Mouse (Mus musculus): ENCODE data around the gene Abhd6. TPM values are rescaled to one million over a fixed set of nuclear protein-coding genes. Genes with fewer than 3 reads are reported as not detected.

Gene Abhd6
- polyA plus RNA-seq, 1 experiment from 2014 or later, result 12.5 TPM

DNA sequence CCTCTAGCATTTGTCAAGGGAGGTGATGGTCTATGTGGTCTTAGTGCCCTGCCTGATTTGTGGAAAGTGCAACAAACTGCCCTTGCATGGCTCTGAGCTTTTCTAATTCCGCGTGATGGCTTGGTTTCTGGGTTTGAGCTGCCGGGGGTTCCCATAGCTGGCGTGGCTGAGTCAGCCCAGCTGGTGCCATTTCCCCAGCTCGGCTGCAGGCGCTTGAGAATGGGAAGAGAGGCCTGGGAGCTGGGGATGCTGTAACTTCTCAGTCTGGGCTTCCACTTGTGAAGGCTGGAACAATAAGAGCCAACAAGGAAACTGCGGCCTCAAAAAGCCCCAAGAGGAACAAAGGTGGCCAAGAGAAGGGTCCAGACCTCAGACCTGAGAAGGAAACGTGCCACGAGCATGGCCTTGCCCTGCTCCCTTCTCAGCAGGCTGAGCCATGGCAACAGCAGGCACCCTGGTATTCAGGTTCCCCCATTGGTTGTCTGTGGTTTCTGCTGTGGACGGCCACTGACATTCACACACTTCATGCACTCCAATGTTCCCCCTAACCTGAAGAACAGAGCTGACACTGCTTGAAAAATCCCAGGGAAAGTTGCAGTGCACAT is 30.7 kb upstream of the Abhd6 start:
- WGBS, result 40% methylated on average over 10 of the region's 10 CpGs
- ATAC-seq (ENCODE audit: low read depth), result peak; percentile 83; the same call in 1 of the 2 replicates
- Histone ChIP-seq H3K27ac (ENCODE audit: low read length) (no peak overlapping the region), H3K4me3 (ENCODE audit: low read length) (no peak overlapping the region), H3K4me2 (ENCODE audit: low read depth, low read length) (no peak overlapping the region), H3K9me3 (ENCODE audit: control insufficient read depth, low read length) (no peaks in the 10 kb centered on the region), H3K4me1 (replicated peaks; ENCODE audit: control insufficient read depth, insufficient read depth, low read length) (peaks cover 4% of the 10 kb centered on the region; the same call in 1 of the 2 replicates), H3K9ac (ENCODE audit: low read length) (no peak overlapping the region), H3K27me3 (ENCODE audit: control insufficient read depth, insufficient read depth, low read depth, low read length) (no peaks in the 10 kb centered on the region), H3K36me3 (ENCODE audit: control insufficient read depth, insufficient read depth, low read length) (no peaks in the 10 kb centered on the region)

DNA sequence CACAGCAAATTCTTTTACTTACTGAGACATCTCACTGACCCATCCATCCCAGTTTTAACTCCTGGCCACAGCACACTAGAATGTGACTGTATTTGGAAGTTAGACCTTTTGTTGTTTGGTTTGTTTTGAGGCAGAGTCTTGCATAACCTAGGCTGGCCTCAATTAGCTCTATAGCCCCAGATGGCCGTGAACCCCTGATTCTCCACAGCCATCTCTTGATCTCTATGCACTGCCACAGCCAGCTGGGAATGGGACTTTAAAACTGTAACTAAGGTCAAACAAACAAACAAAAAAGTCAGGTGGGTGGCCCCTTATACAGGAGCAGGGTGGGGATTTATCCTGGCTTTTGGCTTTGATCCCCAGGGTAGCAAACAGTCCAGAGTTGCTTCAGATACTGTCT is 28.1 kb upstream of the Abhd6 start:
- H3K36me3 ChIP-seq (ENCODE audit: control insufficient read depth, insufficient read depth, low read length), result no peaks in the 10 kb centered on the region
- H3K9ac ChIP-seq (ENCODE audit: low read length), result no peak overlapping the region
- WGBS, result 88% methylated on average over 1 of the region's 1 CpGs
- peaks cover 4% of the 10 kb centered on the region; the same call in 1 of the 2 replicates for H3K4me1 ChIP-seq (replicated peaks; ENCODE audit: control insufficient read depth, insufficient read depth, low read length)
- no peaks in the 10 kb centered on the region for H3K27me3 ChIP-seq (ENCODE audit: control insufficient read depth, insufficient read depth, low read depth, low read length)
- H3K9me3 ChIP-seq (ENCODE audit: control insufficient read depth, low read length), result no peaks in the 10 kb centered on the region
- no peak overlapping the region for H3K4me3 ChIP-seq (ENCODE audit: low read length)
- no peak for ATAC-seq (ENCODE audit: low read depth)
- no peak overlapping the region for H3K4me2 ChIP-seq (ENCODE audit: low read depth, low read length)
- no peak overlapping the region for H3K27ac ChIP-seq (ENCODE audit: low read length)

DNA sequence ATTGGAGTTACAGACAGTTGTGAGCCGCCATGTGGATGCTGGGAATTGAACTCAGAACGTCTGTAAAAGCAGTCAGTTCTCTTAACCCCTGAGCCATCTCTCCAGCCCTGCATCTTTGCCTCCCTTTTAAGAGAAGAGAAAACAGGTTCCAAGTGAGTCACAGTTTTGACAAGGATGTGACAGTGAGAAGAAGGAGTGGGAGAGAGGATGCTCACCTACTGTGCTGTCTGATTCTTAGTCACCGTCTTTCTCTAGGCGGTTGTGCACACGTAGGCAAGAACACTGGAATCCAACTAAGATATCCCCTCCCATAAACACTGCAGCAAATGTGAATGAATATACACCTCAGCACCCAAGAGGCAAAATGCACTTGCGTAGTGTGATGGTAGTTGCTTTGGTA is 27.5 kb upstream of the Abhd6 start:
- H3K27me3 ChIP-seq (ENCODE audit: control insufficient read depth, insufficient read depth, low read depth, low read length), result no peaks in the 10 kb centered on the region
- 72% methylated on average over 6 of the region's 6 CpGs for WGBS
- no peak for ATAC-seq (ENCODE audit: low read depth)
- H3K4me1 ChIP-seq (replicated peaks; ENCODE audit: control insufficient read depth, insufficient read depth, low read length), result peaks cover 4% of the 10 kb centered on the region; the same call in 1 of the 2 replicates
- no peak overlapping the region for H3K9ac ChIP-seq (ENCODE audit: low read length)
- H3K4me2 ChIP-seq (ENCODE audit: low read depth, low read length), result no peak overlapping the region
- H3K4me3 ChIP-seq (ENCODE audit: low read length), result no peak overlapping the region
- no peaks in the 10 kb centered on the region for H3K36me3 ChIP-seq (ENCODE audit: control insufficient read depth, insufficient read depth, low read length)
- H3K9me3 ChIP-seq (ENCODE audit: control insufficient read depth, low read length), result no peaks in the 10 kb centered on the region
- H3K27ac ChIP-seq (ENCODE audit: low read length), result no peak overlapping the region

DNA sequence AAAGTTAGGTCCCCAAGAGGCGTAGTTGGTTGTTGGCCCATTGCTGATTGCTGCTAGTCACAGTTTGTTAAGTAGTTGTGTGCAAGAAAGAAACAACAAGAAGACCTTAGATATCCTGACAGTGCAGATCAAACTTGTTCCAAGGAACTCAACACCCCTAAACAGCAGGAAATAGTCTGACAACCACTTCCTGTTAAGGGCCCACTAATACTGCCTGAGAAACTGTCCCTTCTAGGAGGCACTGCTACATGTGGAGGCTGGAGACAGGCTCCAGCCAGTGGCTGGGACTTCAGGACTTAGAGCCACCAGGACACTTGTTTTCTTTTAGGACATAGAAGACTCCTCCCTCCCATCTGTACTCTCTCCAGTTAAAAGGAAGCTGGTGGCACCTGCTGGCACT is 25.2 kb upstream of the Abhd6 start:
- H3K36me3 ChIP-seq (ENCODE audit: control insufficient read depth, insufficient read depth, low read length), result no peaks in the 10 kb centered on the region
- H3K4me2 ChIP-seq (ENCODE audit: low read depth, low read length), result no peak overlapping the region
- WGBS, result 93% methylated on average over 1 of the region's 1 CpGs
- no peak overlapping the region for H3K9ac ChIP-seq (ENCODE audit: low read length)
- H3K27ac ChIP-seq (ENCODE audit: low read length), result no peak overlapping the region
- no peaks in the 10 kb centered on the region for H3K9me3 ChIP-seq (ENCODE audit: control insufficient read depth, low read length)
- ATAC-seq (ENCODE audit: low read depth), result no peak
- H3K4me1 ChIP-seq (replicated peaks; ENCODE audit: control insufficient read depth, insufficient read depth, low read length), result no peaks in the 10 kb centered on the region
- no peak overlapping the region for H3K4me3 ChIP-seq (ENCODE audit: low read length)
- no peaks in the 10 kb centered on the region for H3K27me3 ChIP-seq (ENCODE audit: control insufficient read depth, insufficient read depth, low read depth, low read length)

DNA sequence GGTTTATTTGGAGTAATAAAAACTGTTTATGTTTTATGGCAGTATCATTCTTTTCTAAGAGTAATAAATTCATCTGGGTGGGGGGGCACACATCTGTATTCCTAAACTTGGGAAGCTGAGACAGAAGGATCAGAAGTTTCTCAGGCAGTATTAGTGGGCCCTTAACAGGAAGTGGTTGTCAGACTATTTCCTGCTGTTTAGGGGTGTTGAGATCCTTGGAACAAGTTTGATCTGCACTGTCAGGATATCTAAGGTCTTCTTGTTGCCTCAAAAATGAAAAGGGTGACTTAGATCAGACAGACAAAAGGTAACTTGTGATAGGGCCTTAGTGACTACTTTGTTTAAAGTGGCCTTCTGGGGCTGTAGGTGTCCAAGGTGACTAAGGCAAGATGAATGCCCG is 24.5 kb upstream of the Abhd6 start:
- no peak overlapping the region for H3K4me2 ChIP-seq (ENCODE audit: low read depth, low read length)
- 68% methylated on average over 1 of the region's 1 CpGs for WGBS
- H3K4me3 ChIP-seq (ENCODE audit: low read length), result no peak overlapping the region
- no peaks in the 10 kb centered on the region for H3K4me1 ChIP-seq (replicated peaks; ENCODE audit: control insufficient read depth, insufficient read depth, low read length)
- no peaks in the 10 kb centered on the region for H3K9me3 ChIP-seq (ENCODE audit: control insufficient read depth, low read length)
- H3K27ac ChIP-seq (ENCODE audit: low read length), result no peak overlapping the region
- no peaks in the 10 kb centered on the region for H3K36me3 ChIP-seq (ENCODE audit: control insufficient read depth, insufficient read depth, low read length)
- no peak for ATAC-seq (ENCODE audit: low read depth)
- no peaks in the 10 kb centered on the region for H3K27me3 ChIP-seq (ENCODE audit: control insufficient read depth, insufficient read depth, low read depth, low read length)
- no peak overlapping the region for H3K9ac ChIP-seq (ENCODE audit: low read length)

DNA sequence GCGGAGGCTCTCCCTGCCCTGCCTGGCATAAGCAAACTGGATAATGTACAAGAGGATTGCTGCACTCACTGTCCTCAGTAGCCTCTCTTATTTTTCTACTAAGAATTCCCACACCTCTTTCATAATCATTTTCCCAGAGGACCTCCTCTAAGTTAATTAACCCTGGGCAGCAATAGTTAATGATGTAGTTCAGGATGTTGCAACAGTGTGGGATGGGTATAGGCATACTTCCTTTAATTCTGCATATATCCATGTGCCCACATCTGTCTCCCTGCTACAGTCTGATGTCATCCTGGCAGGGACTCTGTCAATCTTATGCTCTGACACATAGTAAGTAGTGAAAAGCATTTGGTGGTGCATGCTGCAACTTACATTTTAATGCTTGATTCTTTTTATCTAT is 21.5 kb upstream of the Abhd6 start:
- Histone ChIP-seq H3K4me2 (ENCODE audit: low read depth, low read length) (no peak overlapping the region), H3K4me1 (replicated peaks; ENCODE audit: control insufficient read depth, insufficient read depth, low read length) (no peaks in the 10 kb centered on the region), H3K4me3 (ENCODE audit: low read length) (no peak overlapping the region), H3K27me3 (ENCODE audit: control insufficient read depth, insufficient read depth, low read depth, low read length) (no peaks in the 10 kb centered on the region), H3K36me3 (ENCODE audit: control insufficient read depth, insufficient read depth, low read length) (no peaks in the 10 kb centered on the region), H3K27ac (ENCODE audit: low read length) (no peak overlapping the region), H3K9me3 (ENCODE audit: control insufficient read depth, low read length) (no peaks in the 10 kb centered on the region), H3K9ac (ENCODE audit: low read length) (no peak overlapping the region)
- ATAC-seq (ENCODE audit: low read depth), result no peak
- WGBS, result 92% methylated on average over 1 of the region's 1 CpGs

DNA sequence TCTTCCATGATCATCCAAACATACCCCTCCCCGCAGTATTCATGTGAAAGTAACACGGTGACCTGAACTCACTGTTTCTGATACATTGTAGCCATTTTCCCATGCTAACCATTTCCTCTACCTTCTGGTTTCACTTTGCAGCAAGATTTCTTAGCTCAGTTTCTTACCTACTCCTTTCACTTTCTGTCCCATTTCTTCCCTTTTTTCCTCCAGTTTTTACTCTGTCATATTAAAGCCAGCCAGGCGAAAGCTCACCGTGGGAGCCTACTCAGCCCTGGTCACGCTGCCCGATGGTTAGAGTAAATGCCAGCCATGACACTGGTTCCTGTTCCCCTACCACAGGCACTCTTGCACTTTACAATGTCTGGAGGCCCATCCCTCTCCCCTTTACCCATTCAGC is 15.8 kb upstream of the Abhd6 start:
- no peak overlapping the region for H3K4me2 ChIP-seq (ENCODE audit: low read depth, low read length)
- H3K27ac ChIP-seq (ENCODE audit: low read length), result no peak overlapping the region
- H3K9ac ChIP-seq (ENCODE audit: low read length), result no peak overlapping the region
- H3K9me3 ChIP-seq (ENCODE audit: control insufficient read depth, low read length), result no peaks in the 10 kb centered on the region
- no peaks in the 10 kb centered on the region for H3K27me3 ChIP-seq (ENCODE audit: control insufficient read depth, insufficient read depth, low read depth, low read length)
- no peak overlapping the region for H3K4me3 ChIP-seq (ENCODE audit: low read length)
- no peaks in the 10 kb centered on the region for H3K36me3 ChIP-seq (ENCODE audit: control insufficient read depth, insufficient read depth, low read length)
- no peaks in the 10 kb centered on the region for H3K4me1 ChIP-seq (replicated peaks; ENCODE audit: control insufficient read depth, insufficient read depth, low read length)
- ATAC-seq (ENCODE audit: low read depth), result no peak
- 92% methylated on average over 6 of the region's 6 CpGs for WGBS

DNA sequence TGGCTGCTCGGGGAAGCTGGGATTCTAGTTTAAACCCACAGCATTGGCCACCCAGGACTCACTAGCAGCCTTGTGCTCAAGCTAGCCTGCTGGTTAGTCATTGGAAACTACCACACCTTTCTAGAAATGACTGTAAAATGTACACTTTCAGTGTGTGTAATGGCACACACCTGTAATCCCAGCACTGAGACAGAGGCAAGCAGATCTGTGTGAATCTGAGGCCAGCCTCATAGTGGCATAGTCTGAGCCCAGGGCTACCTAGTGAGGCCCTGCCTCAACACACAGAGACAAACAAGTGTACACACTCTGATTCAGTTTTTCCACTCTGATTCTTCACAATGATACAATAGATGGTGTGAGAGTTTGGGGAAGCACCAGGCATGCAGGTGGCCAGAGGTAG is 13.3 kb upstream of the Abhd6 start:
- no peaks in the 10 kb centered on the region for H3K9me3 ChIP-seq (ENCODE audit: control insufficient read depth, low read length)
- no peaks in the 10 kb centered on the region for H3K4me1 ChIP-seq (replicated peaks; ENCODE audit: control insufficient read depth, insufficient read depth, low read length)
- no peaks in the 10 kb centered on the region for H3K36me3 ChIP-seq (ENCODE audit: control insufficient read depth, insufficient read depth, low read length)
- H3K9ac ChIP-seq (ENCODE audit: low read length), result no peak overlapping the region
- no peak for ATAC-seq (ENCODE audit: low read depth)
- H3K4me3 ChIP-seq (ENCODE audit: low read length), result no peak overlapping the region
- no peaks in the 10 kb centered on the region for H3K27me3 ChIP-seq (ENCODE audit: control insufficient read depth, insufficient read depth, low read depth, low read length)
- no peak overlapping the region for H3K4me2 ChIP-seq (ENCODE audit: low read depth, low read length)
- 71% methylated on average over 1 of the region's 1 CpGs for WGBS
- H3K27ac ChIP-seq (ENCODE audit: low read length), result no peak overlapping the region

DNA sequence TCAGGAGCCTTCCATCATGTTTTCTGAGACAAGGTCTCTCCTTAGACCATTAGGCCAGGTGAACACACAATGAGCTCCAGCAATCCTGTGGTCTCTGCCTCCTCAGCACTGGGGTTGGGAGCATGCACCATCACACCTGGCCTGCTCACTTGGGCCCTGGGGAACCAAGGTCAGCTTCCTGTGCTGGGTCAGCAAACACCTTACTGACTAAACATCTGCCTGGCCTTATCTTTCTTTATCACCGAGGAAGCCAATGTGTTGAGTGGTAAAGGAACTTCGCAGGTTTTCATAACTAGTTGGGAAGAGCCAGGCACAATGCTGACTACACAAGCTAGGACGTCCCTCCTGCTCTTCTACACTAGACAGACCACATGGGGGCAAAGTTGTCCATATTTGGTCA is 12.7 kb upstream of the Abhd6 start:
- WGBS, result 47% methylated on average over 3 of the region's 3 CpGs
- H3K9me3 ChIP-seq (ENCODE audit: control insufficient read depth, low read length), result no peaks in the 10 kb centered on the region
- no peak for ATAC-seq (ENCODE audit: low read depth)
- H3K4me2 ChIP-seq (ENCODE audit: low read depth, low read length), result no peak overlapping the region
- no peak overlapping the region for H3K9ac ChIP-seq (ENCODE audit: low read length)
- no peaks in the 10 kb centered on the region for H3K27me3 ChIP-seq (ENCODE audit: control insufficient read depth, insufficient read depth, low read depth, low read length)
- H3K4me3 ChIP-seq (ENCODE audit: low read length), result no peak overlapping the region
- H3K4me1 ChIP-seq (replicated peaks; ENCODE audit: control insufficient read depth, insufficient read depth, low read length), result no peaks in the 10 kb centered on the region
- H3K36me3 ChIP-seq (ENCODE audit: control insufficient read depth, insufficient read depth, low read length), result no peaks in the 10 kb centered on the region
- H3K27ac ChIP-seq (ENCODE audit: low read length), result no peak overlapping the region

All from lung, embryonic 16.5 days (tissue).